Mouse (Mus musculus): ENCODE measurements around the gene Pgc. TPM values are rescaled to one million over a fixed set of nuclear protein-coding genes. Genes with fewer than 3 reads are reported as not detected.

Pgc gene
- total and polyA plus RNA-seq, 2 experiments from 2014 or later: not detected

- H3K9ac ChIP-seq: no peak overlapping the region
- H3K27ac ChIP-seq (ENCODE audit: low read depth, low read length): no peak overlapping the region
- no peaks in the 10 kb centered on the region for H3K27me3 ChIP-seq (ENCODE audit: insufficient read depth, low read length)
- TF ChIP-seq CTCF (IDR thresholded peaks at IDR 0.05; ENCODE audit: low read depth): no peak
- WGBS: 75% methylated on average over 3 of the region's 3 CpGs
- no peak overlapping the region for H3K4me3 ChIP-seq (ENCODE audit: low read depth, low read length)
- H3K9me3 ChIP-seq (ENCODE audit: low read length): no peaks in the 10 kb centered on the region
- H3K36me3 ChIP-seq (ENCODE audit: insufficient read depth): no peaks in the 10 kb centered on the region
- DNase-seq (no peak), ATAC-seq (no peak)
- H3K4me2 ChIP-seq (ENCODE audit: low read depth): no peak overlapping the region
- no peaks in the 10 kb centered on the region for H3K4me1 ChIP-seq (ENCODE audit: insufficient read depth)
These were observed 23.0 kb downstream of the Pgc start for GRCm38 (mm10) chr17:47749626-47750025.

- ATAC-seq (no peak), DNase-seq (no peak)
- Histone ChIP-seq H3K9ac (no peak overlapping the region), H3K9me3 (ENCODE audit: low read length) (no peaks in the 10 kb centered on the region), H3K27ac (ENCODE audit: low read depth, low read length) (no peak overlapping the region), H3K27me3 (ENCODE audit: insufficient read depth, low read length) (no peaks in the 10 kb centered on the region), H3K4me2 (ENCODE audit: low read depth) (no peak overlapping the region), H3K4me1 (ENCODE audit: insufficient read depth) (no peaks in the 10 kb centered on the region), H3K4me3 (ENCODE audit: low read depth, low read length) (no peak overlapping the region), H3K36me3 (ENCODE audit: insufficient read depth) (no peaks in the 10 kb centered on the region)
- WGBS: 66% methylated on average over 6 of the region's 6 CpGs
- no peak for TF ChIP-seq CTCF (IDR thresholded peaks at IDR 0.05; ENCODE audit: low read depth)
These were observed 23.5 kb downstream of the Pgc start for GRCm38 (mm10) chr17:47750101-47750500.

GRCm38 (mm10) chr17:47751811-47752210 is 25.2 kb downstream of the Pgc start:
- Histone ChIP-seq H3K9me3 (ENCODE audit: low read length) (no peaks in the 10 kb centered on the region), H3K4me2 (ENCODE audit: low read depth) (no peak overlapping the region), H3K9ac (no peak overlapping the region), H3K4me1 (ENCODE audit: insufficient read depth) (no peaks in the 10 kb centered on the region), H3K4me3 (ENCODE audit: low read depth, low read length) (no peak overlapping the region), H3K27ac (ENCODE audit: low read depth, low read length) (no peak overlapping the region), H3K36me3 (ENCODE audit: insufficient read depth) (no peaks in the 10 kb centered on the region), H3K27me3 (ENCODE audit: insufficient read depth, low read length) (no peaks in the 10 kb centered on the region)
- ATAC-seq (no peak), DNase-seq (no peak)
- 75% methylated on average over 5 of the region's 5 CpGs for WGBS
- 0 out of 2 replicates have a peak, but pooled peaks have one; percentile 5 for TF ChIP-seq CTCF (IDR thresholded peaks at IDR 0.05; ENCODE audit: low read depth)

- 86% methylated on average over 8 of the region's 8 CpGs for WGBS
These were observed 26.6 kb downstream of the Pgc start for GRCm38 (mm10) chr17:47753130-47753775.

GRCm38 (mm10) chr17:47754246-47754645 is 27.6 kb downstream of the Pgc start:
- DNase-seq (no peak), ATAC-seq (no peak)
- H3K27ac ChIP-seq (ENCODE audit: low read depth, low read length): no peak overlapping the region
- no peaks in the 10 kb centered on the region for H3K9me3 ChIP-seq (ENCODE audit: low read length)
- H3K9ac ChIP-seq: no peak overlapping the region
- H3K4me3 ChIP-seq (ENCODE audit: low read depth, low read length): no peak overlapping the region
- H3K4me2 ChIP-seq (ENCODE audit: low read depth): no peak overlapping the region
- WGBS: 88% methylated on average over 10 of the region's 13 CpGs
- no peaks in the 10 kb centered on the region for H3K27me3 ChIP-seq (ENCODE audit: insufficient read depth, low read length)
- TF ChIP-seq CTCF (IDR thresholded peaks at IDR 0.05; ENCODE audit: low read depth): no peak
- H3K36me3 ChIP-seq (ENCODE audit: insufficient read depth): no peaks in the 10 kb centered on the region
- H3K4me1 ChIP-seq (ENCODE audit: insufficient read depth): no peaks in the 10 kb centered on the region

More at GRCm38 (mm10) chr17:47753130-47753775, 26.6 kb downstream of the Pgc start:
- DNase-seq (no peak), ATAC-seq (no peak)
- Histone ChIP-seq H3K4me3 (ENCODE audit: low read depth, low read length) (no peak overlapping the region), H3K4me2 (ENCODE audit: low read depth) (no peak overlapping the region), H3K27me3 (ENCODE audit: insufficient read depth, low read length) (no peaks in the 10 kb centered on the region), H3K27ac (ENCODE audit: low read depth, low read length) (no peak overlapping the region), H3K4me1 (ENCODE audit: insufficient read depth) (no peaks in the 10 kb centered on the region), H3K36me3 (ENCODE audit: insufficient read depth) (no peaks in the 10 kb centered on the region), H3K9ac (no peak overlapping the region), H3K9me3 (ENCODE audit: low read length) (no peaks in the 10 kb centered on the region)
- no peak for TF ChIP-seq CTCF (IDR thresholded peaks at IDR 0.05; ENCODE audit: low read depth)

- no peak for DNase-seq
- H3K9ac ChIP-seq: no peak overlapping the region
- no peaks in the 10 kb centered on the region for H3K36me3 ChIP-seq (ENCODE audit: insufficient read depth)
- H3K4me3 ChIP-seq (ENCODE audit: low read depth, low read length): no peak overlapping the region
- no peaks in the 10 kb centered on the region for H3K27me3 ChIP-seq (ENCODE audit: insufficient read depth, low read length)
- H3K4me2 ChIP-seq (ENCODE audit: low read depth): no peak overlapping the region
- ATAC-seq: no peak
- TF ChIP-seq CTCF (IDR thresholded peaks at IDR 0.05; ENCODE audit: low read depth): no peak
- H3K4me1 ChIP-seq (ENCODE audit: insufficient read depth): no peaks in the 10 kb centered on the region
- H3K27ac ChIP-seq (ENCODE audit: low read depth, low read length): no peak overlapping the region
- 60% methylated on average over 6 of the region's 6 CpGs for WGBS
- no peaks in the 10 kb centered on the region for H3K9me3 ChIP-seq (ENCODE audit: low read length)
These were observed 29.7 kb downstream of the Pgc start for GRCm38 (mm10) chr17:47756366-47756765.

- H3K4me1 ChIP-seq (ENCODE audit: insufficient read depth): no peaks in the 10 kb centered on the region
- H3K36me3 ChIP-seq (ENCODE audit: insufficient read depth): no peaks in the 10 kb centered on the region
- no peak overlapping the region for H3K4me2 ChIP-seq (ENCODE audit: low read depth)
- no peaks in the 10 kb centered on the region for H3K27me3 ChIP-seq (ENCODE audit: insufficient read depth, low read length)
- no peak overlapping the region for H3K9ac ChIP-seq
- no peak for ATAC-seq
- no peak overlapping the region for H3K4me3 ChIP-seq (ENCODE audit: low read depth, low read length)
- H3K9me3 ChIP-seq (ENCODE audit: low read length): no peaks in the 10 kb centered on the region
- no peak overlapping the region for H3K27ac ChIP-seq (ENCODE audit: low read depth, low read length)
- no peak for DNase-seq
- WGBS: 85% methylated on average over 7 of the region's 7 CpGs
- no peak for TF ChIP-seq CTCF (IDR thresholded peaks at IDR 0.05; ENCODE audit: low read depth)
These were observed 30.5 kb downstream of the Pgc start for GRCm38 (mm10) chr17:47757056-47757610.

Measured in forebrain, postnatal 0 days (tissue).